Comparison of ENCODE assay signal across 14 mouse cellular contexts in the genomic region with DNA sequence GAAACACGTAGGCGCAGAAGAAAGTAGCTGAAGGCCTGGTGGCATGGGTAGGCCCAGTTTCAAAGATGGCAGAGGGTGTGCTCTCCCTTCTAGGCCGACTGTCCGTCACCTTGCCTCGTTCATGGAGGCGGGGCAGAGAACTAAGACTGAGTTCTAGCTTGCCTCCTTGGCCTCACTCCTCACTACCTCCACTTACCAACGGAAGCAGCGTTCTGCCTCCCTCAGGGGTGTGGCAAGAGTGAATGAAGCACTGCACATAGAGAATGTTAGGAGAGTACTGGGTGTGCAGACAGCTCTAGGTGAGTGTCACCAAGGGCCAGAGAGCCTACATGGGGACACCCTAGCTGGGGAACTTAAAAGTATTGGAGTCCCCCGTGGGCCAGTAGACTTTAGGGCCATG. TPM values are rescaled to one million over a fixed set of nuclear protein-coding genes. Genes with fewer than 3 reads are reported as not detected.
DNase-seq lines count a peak whose midpoint lies in the region; ATAC-seq and TF ChIP-seq lines count a peak whose summit lies in the region.
"Had no signal": no experiment of that assay in that cellular context is flagged by ENCODE, and none has a peak within 500 bp of the region (broad histone marks: within the 10 kb centered on the region; RNA-seq: fewer than 3 reads in every experiment).

No protein-coding gene starts in this region.

- TF ChIP-seq CTCF in kidney, adult 2 months (conservative IDR thresholded peaks at IDR 0.05; ENCODE audit: insufficient read depth, insufficient read length, low read depth, low read length): no peak
- TF ChIP-seq CTCF in lung, postnatal 0 days (IDR thresholded peaks at IDR 0.05): no peak

- WGBS in kidney, adult 2 months: 92% methylated on average over 9 of the region's 9 CpGs
- 86% methylated on average over 9 of the region's 9 CpGs for WGBS in lung, postnatal 0 days
- 90% methylated on average over 9 of the region's 9 CpGs for WGBS in stomach, embryonic 15.5 days

- TF ChIP-seq POLR2A in kidney, adult 2 months (IDR thresholded peaks at IDR 0.05; ENCODE audit: low read depth, low read length): no peak

- H3K4me3 ChIP-seq in kidney, adult 2 months (ENCODE audit: insufficient read depth, low read depth, low read length): no peak overlapping the region
- no peak overlapping the region for H3K4me3 ChIP-seq in lung, postnatal 0 days (ENCODE audit: low read depth, low read length)
- H3K4me3 ChIP-seq in stomach, embryonic 15.5 days (replicated peaks): no peak overlapping the region
- H3K4me3 ChIP-seq: forebrain, embryonic 15.5 days; hindbrain, embryonic 15.5 days had no signal

- H3K27ac ChIP-seq in kidney, adult 2 months (ENCODE audit: insufficient read depth, low read depth, low read length): peak overlapping the region; percentile 90
- H3K27ac ChIP-seq in lung, postnatal 0 days (ENCODE audit: low read length): peak overlapping the region; percentile 96
- peak overlapping the region; percentile 73 for H3K27ac ChIP-seq in stomach, embryonic 15.5 days

- H3K9ac ChIP-seq in lung, postnatal 0 days (replicated peaks; ENCODE audit: low read depth): no peak overlapping the region
- H3K9ac ChIP-seq in stomach, embryonic 15.5 days: no peak overlapping the region
- H3K9ac ChIP-seq: forebrain, embryonic 15.5 days; hindbrain, embryonic 15.5 days had no signal

- TF ChIP-seq EP300 in lung, postnatal 0 days (IDR thresholded peaks at IDR 0.05): no peak

- no peaks in the 10 kb centered on the region for H3K27me3 ChIP-seq in kidney, adult 2 months (replicated peaks; ENCODE audit: control insufficient read depth, insufficient read depth, low read length)
- no peaks in the 10 kb centered on the region for H3K27me3 ChIP-seq in lung, postnatal 0 days (replicated peaks; ENCODE audit: insufficient read depth, low read length)
- H3K27me3 ChIP-seq in stomach, embryonic 15.5 days (replicated peaks): no peaks in the 10 kb centered on the region
- H3K27me3 ChIP-seq: forebrain, embryonic 15.5 days; hindbrain, embryonic 15.5 days; Patski had no signal

- H3K4me2 ChIP-seq in lung, postnatal 0 days (replicated peaks; ENCODE audit: low read depth, low read length): no peak overlapping the region
- no peak overlapping the region for H3K4me2 ChIP-seq in stomach, embryonic 15.5 days
- H3K4me2 ChIP-seq: forebrain, embryonic 15.5 days; hindbrain, embryonic 15.5 days had no signal

- no peaks in the 10 kb centered on the region for H3K36me3 ChIP-seq in kidney, adult 2 months (ENCODE audit: control insufficient read depth, insufficient read depth, low read length)
- H3K36me3 ChIP-seq in lung, postnatal 0 days (ENCODE audit: insufficient read depth, low read length): no peaks in the 10 kb centered on the region
- no peaks in the 10 kb centered on the region for H3K36me3 ChIP-seq in stomach, embryonic 15.5 days
- H3K36me3 ChIP-seq: forebrain, embryonic 15.5 days; hindbrain, embryonic 15.5 days had no signal

- H3K4me1 ChIP-seq in kidney, adult 2 months (ENCODE audit: control insufficient read depth, insufficient read depth, low read length): peaks cover 40% of the 10 kb centered on the region
- H3K4me1 ChIP-seq in lung, postnatal 0 days (ENCODE audit: insufficient read depth, low read depth, low read length): peaks cover 30% of the 10 kb centered on the region
- peaks cover 31% of the 10 kb centered on the region for H3K4me1 ChIP-seq in stomach, embryonic 15.5 days

- ATAC-seq in lung, postnatal 0 days: no peak
- no peak for ATAC-seq in stomach, embryonic 15.5 days (ENCODE audit: insufficient read depth, low FRiP score, low read depth)
- ATAC-seq: forebrain, embryonic 15.5 days; Patski had no signal

- DNase-seq in heart, adult 11 months: peak; percentile 93
- no peak for DNase-seq in heart, adult 8-10 months (ENCODE audit: low spot score)
- no peak for DNase-seq in kidney, adult 2 months
- no peak for DNase-seq in kidney, adult 11 months
- DNase-seq in lung, postnatal 0 days (ENCODE audit: low spot score): no peak
- no peak for DNase-seq in lung, postnatal 14 days
- no peak for DNase-seq in urinary bladder, postnatal 36 days (ENCODE audit: low spot score in 2 of 2)
- DNase-seq: cerebellum, adult 18-20 months; gastrocnemius, postnatal 10 days; retina, postnatal 1 day had no signal

- no peaks in the 10 kb centered on the region for H3K9me3 ChIP-seq in lung, postnatal 0 days (ENCODE audit: low read length)
- no peaks in the 10 kb centered on the region for H3K9me3 ChIP-seq in stomach, embryonic 15.5 days
- H3K9me3 ChIP-seq: forebrain, embryonic 15.5 days; hindbrain, embryonic 15.5 days had no signal

RNA-seq across cellular contexts. Expression of a gene that starts 21.1 kb away (rescaled TPM):
- 10 to 100 TPM; 51.1 to 75.8 (median 59.4) TPM for total RNA-seq in heart, adult 8-10 months (2022)
- polyA plus RNA-seq in kidney, adult 2 months (2012; rRNA removed): 52.4 and 66.1 TPM in 2 replicates
- polyA plus RNA-seq in lung, postnatal 0 days (2015; fragmentation: Nextera tagmentation; extraction: Ambion mirVana): 68.4 and 79.3 TPM in 2 replicates
- 15.8 and 19.3 TPM in 2 replicates for polyA plus RNA-seq in stomach, embryonic 15.5 days (2015; fragmentation: Nextera tagmentation; extraction: Ambion mirVana)

RNA-seq across cellular contexts. Expression of a gene that starts 21.8 kb away (rescaled TPM):
- 10 to 100 TPM; 52.7 to 57.9 (median 55.4) TPM for total RNA-seq in heart, adult 8-10 months (2022)
- polyA plus RNA-seq in kidney, adult 2 months (2012; rRNA removed): 131 and 141 TPM in 2 replicates
- 47.9 and 50.6 TPM in 2 replicates for polyA plus RNA-seq in lung, postnatal 0 days (2015; fragmentation: Nextera tagmentation; extraction: Ambion mirVana)
- 106 and 113 TPM in 2 replicates for polyA plus RNA-seq in stomach, embryonic 15.5 days (2015; fragmentation: Nextera tagmentation; extraction: Ambion mirVana)
